Mouse (Mus musculus): ENCODE data around the gene Foxj3.

DNA sequence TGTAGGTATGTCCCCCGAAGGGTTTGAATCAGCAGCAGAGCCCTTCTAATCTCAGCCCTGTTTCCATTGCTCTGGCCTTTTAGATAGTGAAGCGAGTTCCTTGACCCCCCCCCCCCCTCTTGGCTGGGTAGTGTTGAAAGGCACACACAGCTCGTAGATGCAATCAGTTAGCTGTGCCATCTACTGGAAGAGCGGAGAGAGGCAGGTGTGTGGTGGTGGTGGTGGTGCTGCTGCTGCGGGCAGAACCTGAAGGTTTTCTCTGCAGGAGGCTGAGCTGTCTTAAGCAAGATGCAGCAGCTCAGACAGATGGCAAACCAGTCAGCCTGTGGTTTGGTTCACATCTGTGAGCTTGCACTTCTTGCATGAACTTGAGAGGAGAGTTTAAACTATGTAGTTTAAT lies 135.9 kb downstream of the Foxj3 start:
- no peak for TF ChIP-seq CTCF (IDR thresholded peaks at IDR 0.05; ENCODE audit: extremely low read depth, insufficient read depth, insufficient read length, insufficient replicate concordance)
- TF ChIP-seq POLR2A (IDR thresholded peaks at IDR 0.05; ENCODE audit: low read depth, low read length), result no peak

Data from spleen, adult 2 months (tissue).